Mouse (Mus musculus) brain, embryonic 14.5 days (tissue): ENCODE data around the gene Mrpl55.

Source experiments
- CTCF ChIP-seq: fragments of 200-500 bp; IDR thresholded peaks from 2 replicates; pipeline ENCODE4 v1.5.1; 2012; ENCODE audit warnings: inconsistent platforms, mild to moderate bottlenecking, moderate library complexity, borderline replicate concordance; ENCODE audit not compliant: insufficient read depth, insufficient read length; ENCODE audit errors: extremely low read depth
- POLR2A ChIP-seq: fragments of 200-500 bp; IDR thresholded peaks from 2 replicates; pipeline ENCODE4 v1.6.1; 2012; ENCODE audit warnings: mild to moderate bottlenecking, inconsistent platforms, borderline replicate concordance; ENCODE audit not compliant: poor library complexity, insufficient read depth, insufficient read length, severe bottlenecking; ENCODE audit errors: extremely low read depth

- TF ChIP-seq CTCF (no peak), POLR2A (no peak)
Measured at GRCm38 (mm10) chr11:59241841-59242240, 39.6 kb downstream of the Mrpl55 start.
